ENCODE assay signal across 22 mouse cellular contexts in genomic region chr14:102712600-102712999, GRCm38 (mm10).
DNase-seq lines count a peak whose midpoint lies in the region; ATAC-seq and TF ChIP-seq lines count a peak whose summit lies in the region.
"Had no signal": no experiment of that assay in that cellular context is flagged by ENCODE, and none has a peak within 500 bp of the region (broad histone marks: within the 10 kb centered on the region; RNA-seq: fewer than 3 reads in every experiment).

No protein-coding gene starts in this region.

- no peaks in the 10 kb centered on the region for H3K36me3 ChIP-seq in embryonic facial prominence, embryonic 11.5 days (replicated peaks; ENCODE audit: control insufficient read depth, insufficient read depth, low read depth, low read length)
- H3K36me3 ChIP-seq in embryonic facial prominence, embryonic 10.5 days (replicated peaks) = no peaks in the 10 kb centered on the region
- H3K36me3 ChIP-seq in embryonic facial prominence, embryonic 14.5 days (ENCODE audit: control insufficient read depth, insufficient read depth, low read length) = no peaks in the 10 kb centered on the region
- H3K36me3 ChIP-seq in midbrain, embryonic 15.5 days (replicated peaks) = no peaks in the 10 kb centered on the region
- H3K36me3 ChIP-seq: G1E had no signal

- TF ChIP-seq POLR2A in brain, embryonic 14.5 days (IDR thresholded peaks at IDR 0.05; ENCODE audit: borderline replicate concordance, extremely low read depth, insufficient read depth, insufficient read length, poor library complexity, severe bottlenecking) = no peak

- no peak overlapping the region for H3K4me3 ChIP-seq in embryonic facial prominence, embryonic 11.5 days (ENCODE audit: low read depth, low read length)
- H3K4me3 ChIP-seq in embryonic facial prominence, embryonic 10.5 days = no peak overlapping the region
- no peak overlapping the region for H3K4me3 ChIP-seq in embryonic facial prominence, embryonic 14.5 days (ENCODE audit: low read depth, low read length)
- no peak overlapping the region for H3K4me3 ChIP-seq in midbrain, embryonic 15.5 days

- no peak for TF ChIP-seq CTCF in brain, embryonic 14.5 days (IDR thresholded peaks at IDR 0.05; ENCODE audit: borderline replicate concordance, extremely low read depth, insufficient read depth, insufficient read length)

- no peak overlapping the region for H3K27ac ChIP-seq in embryonic facial prominence, embryonic 11.5 days (replicated peaks; ENCODE audit: low read depth, low read length)
- H3K27ac ChIP-seq in embryonic facial prominence, embryonic 10.5 days (replicated peaks) = no peak overlapping the region
- H3K27ac ChIP-seq in embryonic facial prominence, embryonic 14.5 days (replicated peaks; ENCODE audit: low read depth, low read length) = no peak overlapping the region
- no peak overlapping the region for H3K27ac ChIP-seq in midbrain, embryonic 15.5 days

- no peaks in the 10 kb centered on the region for H3K9me3 ChIP-seq in embryonic facial prominence, embryonic 11.5 days (replicated peaks; ENCODE audit: control insufficient read depth, low read length)
- H3K9me3 ChIP-seq in embryonic facial prominence, embryonic 10.5 days = no peaks in the 10 kb centered on the region
- H3K9me3 ChIP-seq in embryonic facial prominence, embryonic 14.5 days (ENCODE audit: control insufficient read depth, low read length) = no peaks in the 10 kb centered on the region
- no peaks in the 10 kb centered on the region for H3K9me3 ChIP-seq in midbrain, embryonic 15.5 days

- no peak overlapping the region for H3K4me2 ChIP-seq in embryonic facial prominence, embryonic 11.5 days (ENCODE audit: low read depth, low read length)
- no peak overlapping the region for H3K4me2 ChIP-seq in embryonic facial prominence, embryonic 14.5 days (ENCODE audit: low read depth, low read length)
- H3K4me2 ChIP-seq in midbrain, embryonic 15.5 days = no peak overlapping the region

- WGBS in embryonic facial prominence, embryonic 11.5 days = 32% methylated on average over 1 of the region's 1 CpGs
- 51% methylated on average over 1 of the region's 1 CpGs for WGBS in embryonic facial prominence, embryonic 10.5 days
- 26% methylated on average over 1 of the region's 1 CpGs for WGBS in embryonic facial prominence, embryonic 14.5 days
- WGBS in midbrain, embryonic 15.5 days = 83% methylated on average over 1 of the region's 1 CpGs

- DNase-seq in embryonic facial prominence, embryonic 11.5 days (ENCODE audit: low spot score) = peak; percentile 68
- no peak for DNase-seq in embryonic facial prominence, embryonic 10.5 days (ENCODE audit: low spot score)
- DNase-seq in brain, embryonic 14.5 days (ENCODE audit: low read depth) = peak; percentile 4
- DNase-seq in embryonic facial prominence, embryonic 14.5 days (ENCODE audit: low spot score) = peak; percentile 38
- DNase-seq in layer of hippocampus, adult 18-20 months (ENCODE audit: low spot score in 2 of 2) = no peak
- DNase-seq: adrenal gland, adult 2 months; adrenal gland, adult 8-10 months; adrenal gland, postnatal 10 days; adrenal gland, postnatal 14 days; adrenal gland, postnatal 25 days; adrenal gland, postnatal 36 days; B cell, adult 2 months; cerebellum, adult 11 months; cerebellum, adult 11-12 months; cerebellum, adult 18-20 months; cerebellum, adult 2 months had no signal

- H3K27me3 ChIP-seq in embryonic facial prominence, embryonic 11.5 days (ENCODE audit: control insufficient read depth, insufficient read depth, low read length) = no peaks in the 10 kb centered on the region
- H3K27me3 ChIP-seq in embryonic facial prominence, embryonic 10.5 days (replicated peaks; ENCODE audit: low read depth, poor library complexity, severe bottlenecking) = no peaks in the 10 kb centered on the region
- no peaks in the 10 kb centered on the region for H3K27me3 ChIP-seq in embryonic facial prominence, embryonic 14.5 days (replicated peaks; ENCODE audit: control insufficient read depth, insufficient read depth, low read length)
- no peaks in the 10 kb centered on the region for H3K27me3 ChIP-seq in midbrain, embryonic 15.5 days (replicated peaks)
- H3K27me3 ChIP-seq: CH12.LX had no signal

- ATAC-seq in embryonic facial prominence, embryonic 11.5 days (replicated peaks; ENCODE audit: insufficient number of reproducible peaks, low FRiP score, low TSS enrichment, low read depth) = peak; percentile 78; the same call in 1 of the 2 replicates
- no peak for ATAC-seq in embryonic facial prominence, embryonic 14.5 days (ENCODE audit: low read depth)
- ATAC-seq in midbrain, embryonic 15.5 days (replicated peaks) = no peak
- ATAC-seq: activated CD4-positive, CD25-positive, alpha-beta regulatory T cell, adult 4 months; CD4-positive, CD25-positive, alpha-beta regulatory T cell, adult 4 months; Patski had no signal

- no peaks in the 10 kb centered on the region for H3K4me1 ChIP-seq in embryonic facial prominence, embryonic 11.5 days (ENCODE audit: control insufficient read depth, insufficient read depth, low read length)
- no peaks in the 10 kb centered on the region for H3K4me1 ChIP-seq in embryonic facial prominence, embryonic 10.5 days
- no peaks in the 10 kb centered on the region; the same call in 1 of the 2 replicates for H3K4me1 ChIP-seq in embryonic facial prominence, embryonic 14.5 days (ENCODE audit: control insufficient read depth, insufficient read depth, low read length)
- H3K4me1 ChIP-seq in midbrain, embryonic 15.5 days = no peaks in the 10 kb centered on the region

- H3K9ac ChIP-seq in embryonic facial prominence, embryonic 11.5 days (replicated peaks; ENCODE audit: low read length) = no peak overlapping the region
- H3K9ac ChIP-seq in embryonic facial prominence, embryonic 14.5 days (ENCODE audit: low read depth, low read length) = no peak overlapping the region
- no peak overlapping the region for H3K9ac ChIP-seq in midbrain, embryonic 15.5 days

Comparison
In these comparisons a context has a peak if more than half of its experiments do, and no peak if none do; other contexts are left out.
1. DNase-seq: peak in embryonic facial prominence, embryonic 11.5 days (single experiment), brain, embryonic 14.5 days (single experiment) and embryonic facial prominence, embryonic 14.5 days (single experiment); none in embryonic facial prominence, embryonic 10.5 days (single experiment) and layer of hippocampus, adult 18-20 months (0 of 2).